Mouse (Mus musculus) brain, embryonic 14.5 days (tissue): Measurements from ENCODE around the gene Rad51c. TPM values are rescaled to one million over a fixed set of nuclear protein-coding genes. Genes with fewer than 3 reads are reported as not detected.
A peak's percentile ranks its signal among the peaks of the same experiment; 100 is the strongest.
"Not testable (repeated sequence)": the region's sequence is repeated elsewhere in the genome, so short reads cannot be mapped to it uniquely, and the experiment has no call there.

Experiments
- DNase-seq: peaks from one replicate; pipeline ENCODE4 v3.0.0-alpha.2; 2011; ENCODE audit warnings: low read depth
- CTCF ChIP-seq: fragments of 200-500 bp; IDR thresholded peaks from 2 replicates; pipeline ENCODE4 v1.5.1; 2012; ENCODE audit warnings: inconsistent platforms, mild to moderate bottlenecking, moderate library complexity, borderline replicate concordance; ENCODE audit not compliant: insufficient read depth, insufficient read length; ENCODE audit errors: extremely low read depth
- POLR2A ChIP-seq: fragments of 200-500 bp; IDR thresholded peaks from 2 replicates; pipeline ENCODE4 v1.6.1; 2012; ENCODE audit warnings: mild to moderate bottlenecking, inconsistent platforms, borderline replicate concordance; ENCODE audit not compliant: poor library complexity, insufficient read depth, insufficient read length, severe bottlenecking; ENCODE audit errors: extremely low read depth
- polyA plus RNA-seq: library from polyadenylated mRNA; depleted of rRNA; stranded (reverse); fragments of >200 nt; gene quantifications from 2 replicates; pipeline ENCODE4 v1.2.3, GENCODE M21; 2012

Rad51c gene
- polyA plus RNA-seq, 1 experiment, result 5.9 TPM

GRCm38 (mm10) chr11:87443373-87443883 is 38.7 kb upstream of the Rad51c start:
- DNase-seq, result peak; percentile 96
- TF ChIP-seq POLR2A (no peak), CTCF (no peak)

GRCm38 (mm10) chr11:87442643-87443372 is 38.1 kb upstream of the Rad51c start:
- DNase-seq, result peak; percentile 89

DNA sequence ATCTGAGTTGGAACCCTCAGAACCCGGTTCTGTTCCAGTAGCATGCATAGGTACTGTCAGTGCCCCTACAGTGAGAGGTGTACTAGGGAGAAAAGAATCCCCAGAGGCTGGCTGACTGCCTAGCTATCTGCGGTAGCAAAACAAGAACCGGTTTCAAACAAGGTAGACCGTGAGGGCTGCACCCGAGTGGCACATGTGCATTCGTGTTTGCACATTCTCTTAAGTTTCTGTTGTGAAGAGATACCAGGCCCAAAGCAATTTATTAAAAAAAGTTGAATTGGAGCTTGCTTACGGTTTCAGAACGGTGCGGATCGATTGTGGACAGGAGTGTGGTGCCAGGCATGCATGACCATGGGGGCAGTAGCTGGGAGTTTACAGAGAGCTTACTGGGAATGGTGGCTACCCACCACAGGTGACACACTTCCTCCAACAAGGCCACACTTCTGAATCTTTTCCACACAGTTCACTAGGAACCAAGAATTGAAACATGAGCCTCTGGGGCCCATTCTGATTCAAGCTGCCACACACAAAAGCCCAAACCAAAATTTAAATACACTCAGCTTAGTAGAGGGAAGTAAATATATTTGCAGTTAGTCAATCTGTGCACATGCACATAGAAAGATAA is 35.2 kb upstream of the Rad51c start:
- no peak for TF ChIP-seq POLR2A
- TF ChIP-seq CTCF, result no peak

GRCm38 (mm10) chr11:87436326-87437232 is 31.8 kb upstream of the Rad51c start:
- TF ChIP-seq CTCF, result no peak
- no peak for TF ChIP-seq POLR2A
- DNase-seq, result no peak

More for the DNA sequence above, 35.2 kb upstream of the Rad51c start:
- no peak for DNase-seq

- not testable (repeated sequence) for DNase-seq
Observed at GRCm38 (mm10) chr11:87435107-87435506, 30.4 kb upstream of the Rad51c start.

DNA sequence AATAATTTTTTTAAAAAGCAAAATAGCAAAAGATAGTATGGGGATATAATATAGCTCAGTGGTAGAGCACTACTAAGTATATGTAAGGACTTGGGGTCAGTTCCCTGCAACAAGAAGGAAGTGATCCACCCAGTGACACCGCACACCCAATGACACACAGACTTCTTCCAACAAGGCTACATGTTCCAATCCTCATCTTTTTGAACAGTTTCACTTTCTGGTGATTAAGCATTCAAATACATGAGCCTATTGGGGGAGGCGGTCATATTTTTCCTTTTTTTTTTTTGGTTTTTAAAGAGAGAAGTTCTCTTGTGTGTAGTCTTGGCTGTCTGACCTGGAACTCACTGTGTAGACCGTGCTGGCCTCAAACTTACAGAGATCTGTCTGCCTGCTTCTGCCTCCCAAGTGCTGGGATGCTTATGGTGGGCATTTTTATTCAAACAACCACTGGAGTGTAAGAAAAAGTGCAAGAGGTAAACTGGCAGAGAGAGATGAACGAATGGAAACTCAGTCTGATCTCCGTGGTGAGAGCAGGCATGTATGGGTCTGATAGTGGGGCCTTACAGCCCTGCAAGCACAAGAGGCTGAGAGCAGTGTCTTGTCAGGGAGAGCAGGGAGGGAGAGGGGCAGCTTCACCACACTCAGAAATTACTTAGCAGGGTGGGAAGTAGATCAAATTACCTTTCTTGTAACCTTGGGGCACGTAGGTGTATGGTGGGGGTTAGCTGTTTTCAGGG is 28.3 kb upstream of the Rad51c start:
- DNase-seq, result no peak
- TF ChIP-seq CTCF, result no peak
- TF ChIP-seq POLR2A, result no peak

DNA sequence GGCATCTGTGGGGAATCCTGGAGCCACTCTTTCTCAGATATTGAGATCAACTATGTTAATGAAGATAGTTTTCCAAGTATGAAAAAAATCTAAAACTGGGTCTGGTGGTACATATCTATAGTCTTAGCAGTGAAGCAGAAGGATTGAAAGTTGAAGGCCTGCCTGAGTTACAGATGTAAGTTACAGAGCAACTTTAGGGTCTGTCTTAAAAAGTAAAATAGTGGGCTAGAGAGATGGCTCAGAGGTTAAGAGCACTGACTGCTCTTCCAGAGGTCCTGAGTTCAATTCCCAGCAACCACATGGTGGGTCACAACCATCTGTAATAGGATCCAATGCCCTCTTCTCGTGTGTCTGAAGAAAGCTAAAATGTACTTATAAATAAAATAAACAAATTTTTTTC is 27.7 kb upstream of the Rad51c start:
- no peak for DNase-seq
- TF ChIP-seq POLR2A (no peak), CTCF (no peak)

GRCm38 (mm10) chr11:87431813-87432212 is 27.1 kb upstream of the Rad51c start:
- not testable (repeated sequence) for DNase-seq

- DNase-seq, result no peak
- TF ChIP-seq CTCF, result no peak
- no peak for TF ChIP-seq POLR2A
Observed at GRCm38 (mm10) chr11:87430374-87430773, 25.6 kb upstream of the Rad51c start.

DNA sequence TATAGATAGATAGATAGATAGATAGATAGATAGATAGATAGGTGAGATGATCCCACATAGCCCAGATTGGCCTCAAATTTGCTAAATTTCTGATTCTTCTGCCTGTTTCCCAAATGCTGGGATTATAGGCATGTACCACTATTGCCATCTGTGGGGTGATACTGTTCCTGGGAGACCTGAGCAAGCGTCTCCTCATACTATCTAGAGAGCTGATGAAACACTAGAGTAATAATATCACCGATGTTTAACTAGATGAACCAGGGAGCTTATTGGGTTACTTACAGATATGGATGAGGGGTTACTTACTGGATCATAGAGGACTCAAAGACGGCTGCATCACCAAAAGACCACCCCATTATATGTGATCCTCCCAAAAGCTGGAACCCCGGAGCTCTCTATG is 24.6 kb upstream of the Rad51c start:
- DNase-seq, result no peak
- TF ChIP-seq POLR2A, result no peak
- no peak for TF ChIP-seq CTCF

- DNase-seq, result no peak
- TF ChIP-seq POLR2A (no peak), CTCF (no peak)
Observed at GRCm38 (mm10) chr11:87428051-87428673, 23.4 kb upstream of the Rad51c start.

DNA sequence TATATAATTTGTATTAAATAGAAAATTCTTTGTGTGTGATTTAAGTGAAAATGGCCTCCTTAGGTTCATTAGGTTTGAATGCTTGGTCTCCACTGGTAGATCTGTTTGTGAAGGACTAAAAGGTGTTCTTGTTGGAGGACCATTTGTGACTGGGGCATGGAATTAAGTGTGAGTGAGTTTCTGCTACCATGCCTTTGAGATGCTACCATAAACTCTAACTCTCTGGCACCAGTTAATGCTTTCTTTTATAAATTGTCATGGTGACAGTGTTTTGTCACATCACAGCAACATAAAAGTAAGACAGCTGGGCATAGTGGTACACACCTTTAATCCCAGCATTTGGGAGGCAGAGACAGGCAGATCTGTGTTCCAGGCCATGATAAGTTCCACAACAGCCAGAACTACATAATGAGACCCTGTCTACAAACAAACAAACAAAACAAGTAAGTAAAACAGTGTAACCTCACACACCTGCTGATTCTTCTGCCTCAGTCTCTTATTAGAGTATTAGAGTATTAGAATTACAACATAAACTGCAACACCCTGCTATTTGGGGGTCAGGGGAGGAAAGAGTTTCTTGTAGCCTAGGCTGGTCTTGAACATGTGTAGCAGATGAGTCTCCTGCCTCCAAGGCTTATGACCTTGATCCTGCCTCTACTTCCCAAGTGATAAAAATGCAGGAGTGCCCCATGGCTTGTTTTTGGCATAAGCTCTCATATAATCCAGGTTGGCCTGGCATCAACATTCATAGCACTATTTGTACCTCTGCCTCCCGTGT is 22.7 kb upstream of the Rad51c start:
- no peak for DNase-seq

More for the DNA sequence above, 22.7 kb upstream of the Rad51c start:
- TF ChIP-seq CTCF (no peak), POLR2A (no peak)
